Mouse (Mus musculus): ENCODE results near the gene Tomm40l.

- TF ChIP-seq TAL1 (IDR thresholded peaks at IDR 0.05; ENCODE audit: low read length), result no peak
- TF ChIP-seq GATA1 (IDR thresholded peaks at IDR 0.05; ENCODE audit: low read length), result no peak
Observed at GRCm38 (mm10) chr1:171260316-171260715, 38.0 kb upstream of the Tomm40l start.

Measured in erythroblast, embryonic 14.5 days (primary cell).